Mouse (Mus musculus): ENCODE data around the gene Rara.
"Not testable (repeated sequence)": the region's sequence is repeated elsewhere in the genome, so short reads cannot be mapped to it uniquely, and the experiment has no call there.

The Rara gene

DNA sequence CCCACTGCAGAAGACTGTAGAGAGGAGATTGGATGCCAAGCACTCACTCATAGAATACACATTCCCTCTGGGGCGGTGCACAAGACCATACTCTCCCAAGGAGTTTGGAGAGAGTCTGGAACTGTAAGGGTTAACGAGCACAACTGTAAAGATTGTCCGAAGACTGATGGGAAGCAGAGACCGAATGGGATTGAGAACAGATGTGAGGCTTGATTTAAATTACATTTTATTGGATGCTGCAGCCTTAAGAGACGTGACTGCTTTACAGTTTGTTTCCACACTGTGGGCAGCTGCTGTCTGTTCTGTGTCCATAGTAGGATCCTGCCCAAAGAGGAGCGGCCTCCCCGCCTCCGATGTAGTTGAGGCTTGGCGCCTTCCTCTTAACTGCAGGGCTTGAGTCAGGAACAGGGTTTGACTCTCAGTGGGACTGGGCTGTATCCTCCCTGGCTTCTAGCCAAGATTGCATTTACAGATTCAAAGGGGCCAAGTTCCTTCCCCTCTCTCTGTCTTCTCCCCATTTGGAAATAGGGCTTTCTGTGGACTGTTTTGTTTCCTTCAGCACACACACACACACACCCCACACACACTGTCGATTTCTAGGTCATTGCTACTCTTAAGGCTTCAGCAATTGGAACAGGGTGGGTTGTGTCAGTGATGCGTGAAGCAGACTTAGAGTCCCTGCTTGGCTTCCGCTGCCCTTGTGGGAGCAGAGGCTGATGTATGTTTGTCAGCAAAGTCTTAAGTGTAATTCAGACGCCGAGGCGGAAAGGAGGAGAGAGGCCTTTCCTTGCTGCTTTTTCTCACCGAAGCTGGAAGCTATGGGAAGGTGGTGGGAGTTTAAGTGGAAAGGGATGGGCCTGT is 4.5 kb upstream of the Rara start:
- DNase-seq (ENCODE audit: low spot score in 2 of 2), result not testable (repeated sequence)

DNA sequence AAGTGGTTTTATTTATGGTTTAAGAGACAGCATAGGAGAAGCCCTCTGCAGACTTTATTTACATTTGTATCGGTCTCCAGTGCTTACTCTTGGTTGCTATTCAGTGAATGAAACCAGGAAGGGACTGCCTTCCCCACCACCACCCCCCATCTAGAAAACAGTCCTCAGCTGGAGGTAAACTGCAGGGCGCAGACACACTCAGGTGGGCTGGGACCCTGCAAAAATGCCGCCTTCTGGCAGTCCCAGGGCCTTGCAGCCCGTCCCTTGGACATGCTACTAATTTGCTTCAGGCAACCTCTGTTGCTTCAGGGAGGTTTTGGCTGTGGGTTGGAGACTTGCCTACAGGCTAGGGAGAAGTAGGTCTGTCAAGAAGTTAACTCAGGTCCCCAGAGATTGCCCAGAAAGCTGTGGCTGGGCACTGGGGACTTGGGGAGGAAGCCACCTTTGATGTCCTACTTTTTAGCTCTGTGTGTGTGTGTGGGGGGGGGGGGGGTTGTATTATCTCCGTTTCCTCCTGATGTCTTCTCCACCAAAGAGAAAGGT is 2.9 kb upstream of the Rara start:
- peak in 1 of 2 experiments; percentile 65 for DNase-seq (ENCODE audit: low spot score in 2 of 2)

DNA sequence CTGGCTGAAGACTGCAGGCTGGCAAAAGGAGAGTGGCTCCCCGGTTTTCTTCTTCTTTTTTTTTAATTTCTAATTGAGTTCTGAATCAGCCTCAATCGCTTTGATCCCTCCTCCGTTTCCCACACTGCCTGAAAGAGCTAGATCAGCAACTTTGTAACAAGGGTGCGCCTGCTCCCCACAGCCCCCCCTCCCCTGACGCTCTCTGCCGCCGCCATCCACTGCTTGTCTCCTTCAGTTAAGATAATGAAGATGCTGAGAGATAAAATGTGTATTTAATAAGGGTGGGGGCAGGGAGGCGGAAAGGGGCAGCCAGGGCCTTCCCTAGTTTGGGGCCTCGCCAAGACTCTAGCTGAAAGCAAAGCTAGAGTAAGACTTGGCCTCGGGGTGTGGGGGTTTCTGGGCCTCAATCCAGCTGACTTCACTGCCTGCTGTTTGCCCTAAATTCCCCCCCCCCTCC is 2.3 kb upstream of the Rara start:
- peak in 1 of 2 experiments; percentile 60 for DNase-seq (ENCODE audit: low spot score in 2 of 2)

DNA sequence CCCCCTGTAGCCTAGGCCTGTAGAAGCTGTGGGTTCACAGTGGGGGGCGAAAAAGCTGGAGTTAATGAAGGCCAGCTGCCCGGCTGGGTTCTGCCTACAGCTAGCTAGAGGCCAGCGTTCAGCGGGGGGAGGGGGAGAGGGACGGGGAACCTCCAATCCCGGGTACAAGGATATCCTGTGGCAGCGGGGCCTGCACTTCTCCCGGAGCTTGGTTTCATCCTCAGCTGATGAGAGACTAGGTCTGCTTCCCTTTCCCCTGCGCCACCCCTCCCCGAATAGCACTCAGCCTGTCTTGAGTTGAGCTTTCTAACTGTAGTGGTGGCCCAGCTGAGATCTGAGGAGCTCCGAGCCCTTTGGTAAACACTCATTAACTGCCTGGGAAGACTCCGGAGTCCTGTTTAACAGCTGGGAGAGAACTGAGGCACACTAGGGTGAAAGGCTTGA is 1.7 kb upstream of the Rara start:
- DNase-seq (ENCODE audit: low spot score in 2 of 2), result peak in 1 of 2 experiments; percentile 68

DNA sequence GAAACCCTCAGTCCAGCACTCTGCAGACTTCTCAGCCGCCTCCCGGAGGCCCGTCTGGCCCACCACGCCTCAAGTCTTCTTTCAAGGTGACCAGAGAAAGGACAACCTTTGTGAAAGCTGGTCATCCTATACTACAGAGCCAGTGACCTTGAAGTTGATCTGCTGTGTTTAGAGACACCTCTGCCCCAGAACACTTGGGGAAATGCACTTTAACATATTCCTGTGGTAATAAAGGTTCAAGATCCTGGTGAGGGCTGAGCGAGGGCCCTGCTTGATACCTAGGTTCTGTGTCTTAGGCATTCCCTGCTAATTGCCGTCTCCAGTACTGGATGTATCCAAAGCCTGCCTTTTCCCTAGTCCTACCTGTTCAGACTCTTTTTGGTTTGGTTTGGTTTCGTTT is 1.1 kb upstream of the Rara start:
- DNase-seq (ENCODE audit: low spot score in 2 of 2), result no peak

DNA sequence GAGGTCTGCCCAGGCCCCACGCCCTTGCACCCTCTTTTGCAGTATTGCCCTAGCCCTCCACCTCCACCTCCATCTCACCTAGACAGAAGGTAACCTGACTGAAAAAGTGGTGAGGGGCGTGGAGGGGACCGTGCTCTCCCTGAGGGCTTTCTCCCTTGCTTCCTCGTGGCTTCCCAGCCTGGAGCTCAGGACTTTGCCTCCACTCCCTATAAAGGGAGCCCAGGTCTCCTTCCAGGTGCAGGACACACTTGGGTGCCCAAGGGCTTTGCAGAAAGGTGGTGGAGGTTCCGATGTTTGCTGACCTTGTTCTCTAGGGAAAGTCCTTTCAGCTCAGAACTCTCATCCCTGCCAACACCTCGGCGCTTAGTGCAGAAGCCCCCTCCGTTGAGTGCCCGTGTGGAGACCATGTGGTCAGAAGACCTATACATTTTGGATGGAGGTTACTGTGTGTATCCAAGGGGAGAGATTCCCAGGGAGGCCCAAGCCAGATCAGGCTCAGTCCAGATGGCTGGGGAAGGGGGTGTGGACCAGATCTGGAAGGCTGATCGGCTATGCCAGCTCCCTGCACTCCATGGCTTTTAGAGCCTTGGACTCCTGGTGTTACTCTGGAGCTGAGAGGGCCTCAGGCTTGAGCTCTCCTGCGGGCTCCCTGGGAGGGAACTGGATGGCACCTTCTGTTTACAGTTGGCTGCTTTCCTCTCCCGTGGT is 722 bp downstream of the Rara start:
- peak in 1 of 2 experiments; percentile 60 for DNase-seq (ENCODE audit: low spot score in 2 of 2)

DNA sequence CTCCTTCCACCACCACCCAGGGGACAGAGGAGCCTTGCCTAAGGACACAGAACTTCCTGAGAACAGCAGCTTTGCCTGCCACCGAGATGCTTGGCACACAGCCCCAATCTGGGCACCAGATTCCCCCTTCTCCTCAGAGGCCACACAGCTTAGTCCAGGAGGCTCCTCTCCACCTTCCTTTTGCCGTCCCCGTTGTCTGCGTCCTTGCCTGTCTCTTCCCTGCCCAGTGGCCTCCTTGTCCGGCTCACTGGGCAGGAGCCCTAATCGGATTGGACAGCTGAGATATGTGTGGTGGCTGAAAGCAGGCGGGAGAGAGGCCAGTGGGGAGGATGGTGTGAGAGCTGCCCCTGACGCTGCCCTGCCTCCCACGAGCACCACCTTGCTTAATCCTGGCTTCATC is 1.9 kb downstream of the Rara start:
- no peak for DNase-seq (ENCODE audit: low spot score in 2 of 2)

DNA sequence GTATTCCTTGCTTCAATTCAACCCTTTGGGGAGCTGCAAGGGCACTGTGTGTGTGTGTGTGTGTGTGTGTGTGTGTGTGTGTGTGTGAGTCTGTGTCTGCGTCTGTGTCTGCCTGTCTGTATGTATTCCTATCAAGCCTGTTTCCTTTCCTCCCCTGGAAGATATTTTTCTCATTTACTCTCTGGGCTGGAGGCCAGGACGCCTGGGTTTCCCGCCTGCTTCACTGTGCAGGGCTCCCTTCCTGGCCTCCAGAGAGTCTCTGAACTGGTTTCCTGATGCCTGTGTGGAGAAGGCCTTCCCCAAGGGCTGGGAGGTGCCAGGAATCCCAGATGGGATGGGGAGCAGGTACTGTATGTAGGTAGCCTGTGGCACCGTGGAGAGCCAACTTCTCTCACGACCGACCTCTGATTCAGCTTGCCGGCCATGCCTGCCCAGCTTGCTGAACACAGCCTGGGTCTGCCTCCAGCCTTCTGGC is 2.5 kb downstream of the Rara start:
- no peak for DNase-seq (ENCODE audit: low spot score in 2 of 2)

DNA sequence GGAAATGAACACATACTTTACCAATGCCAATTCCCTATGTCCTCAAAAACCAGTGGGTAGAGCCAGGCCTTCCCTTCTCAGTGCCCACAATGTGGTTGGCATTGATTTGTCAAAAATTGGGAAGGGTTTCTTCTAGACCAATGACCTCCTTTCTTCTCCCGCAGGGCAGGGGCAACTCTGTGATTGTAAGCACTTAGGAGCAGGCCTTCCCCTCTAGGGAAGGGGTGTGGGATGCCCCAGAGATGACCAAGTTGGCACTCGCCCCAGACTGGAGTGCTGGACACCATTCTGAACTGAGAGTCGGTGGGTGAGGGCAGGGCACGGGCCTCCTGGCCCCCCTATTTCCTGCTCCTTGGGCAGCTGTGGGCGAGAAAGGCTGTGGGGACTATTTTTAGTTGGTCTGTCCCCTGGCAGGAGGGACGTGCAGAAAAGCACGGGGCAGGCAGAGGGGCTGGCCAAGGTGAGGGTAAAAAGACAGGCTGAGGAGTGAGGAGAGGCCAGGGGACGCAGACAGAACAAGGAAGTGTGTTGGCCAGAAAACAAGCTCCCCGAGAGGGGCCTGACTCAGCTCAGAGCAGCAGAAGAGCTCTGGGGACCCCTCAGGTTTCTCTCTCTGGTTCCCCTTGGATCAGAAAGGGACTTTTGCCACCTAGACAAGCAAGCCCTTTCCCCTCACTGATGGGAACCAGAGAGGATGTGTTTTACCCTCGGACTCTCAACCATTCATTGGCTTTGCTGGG is 3.3 kb downstream of the Rara start:
- DNase-seq (ENCODE audit: low spot score in 2 of 2), result no peak

DNA sequence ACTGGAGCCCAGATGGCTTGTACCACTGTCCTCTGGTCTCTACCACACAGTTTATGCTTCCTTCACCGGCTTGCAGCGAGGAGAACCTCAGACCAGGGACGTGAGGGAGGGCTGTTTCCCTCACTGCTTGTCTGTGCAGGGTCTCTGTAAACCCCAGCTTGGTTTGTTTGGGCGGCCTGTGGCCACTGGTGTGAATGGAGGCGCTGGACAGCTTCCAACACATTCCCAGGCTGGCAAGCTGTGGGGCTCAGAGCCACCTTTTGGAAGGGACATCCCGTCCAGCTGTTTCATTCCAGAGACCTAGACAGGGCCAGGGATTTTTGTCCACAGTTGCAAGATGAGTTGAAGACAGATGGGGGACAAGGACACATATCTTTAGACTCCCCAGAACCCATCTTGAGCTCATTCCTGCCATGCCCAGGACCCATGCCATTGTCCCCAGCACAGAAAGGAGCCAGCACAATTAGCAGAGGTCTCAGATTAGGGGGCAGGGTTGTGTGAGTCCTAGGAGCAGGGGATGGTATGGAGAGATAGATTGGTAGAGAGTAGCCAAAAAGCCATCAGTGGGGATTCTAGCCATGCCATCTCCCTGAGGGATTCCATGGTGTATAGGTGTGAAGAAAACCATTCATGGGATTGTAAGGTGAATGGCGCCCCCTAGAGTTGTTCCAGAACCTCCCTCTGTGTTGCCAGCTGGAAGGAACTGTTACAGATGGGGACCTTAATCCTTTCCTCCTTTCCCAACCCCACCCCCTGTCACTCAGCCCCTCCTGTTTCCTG is 4.1 kb downstream of the Rara start:
- DNase-seq (ENCODE audit: low spot score in 2 of 2), result no peak

DNA sequence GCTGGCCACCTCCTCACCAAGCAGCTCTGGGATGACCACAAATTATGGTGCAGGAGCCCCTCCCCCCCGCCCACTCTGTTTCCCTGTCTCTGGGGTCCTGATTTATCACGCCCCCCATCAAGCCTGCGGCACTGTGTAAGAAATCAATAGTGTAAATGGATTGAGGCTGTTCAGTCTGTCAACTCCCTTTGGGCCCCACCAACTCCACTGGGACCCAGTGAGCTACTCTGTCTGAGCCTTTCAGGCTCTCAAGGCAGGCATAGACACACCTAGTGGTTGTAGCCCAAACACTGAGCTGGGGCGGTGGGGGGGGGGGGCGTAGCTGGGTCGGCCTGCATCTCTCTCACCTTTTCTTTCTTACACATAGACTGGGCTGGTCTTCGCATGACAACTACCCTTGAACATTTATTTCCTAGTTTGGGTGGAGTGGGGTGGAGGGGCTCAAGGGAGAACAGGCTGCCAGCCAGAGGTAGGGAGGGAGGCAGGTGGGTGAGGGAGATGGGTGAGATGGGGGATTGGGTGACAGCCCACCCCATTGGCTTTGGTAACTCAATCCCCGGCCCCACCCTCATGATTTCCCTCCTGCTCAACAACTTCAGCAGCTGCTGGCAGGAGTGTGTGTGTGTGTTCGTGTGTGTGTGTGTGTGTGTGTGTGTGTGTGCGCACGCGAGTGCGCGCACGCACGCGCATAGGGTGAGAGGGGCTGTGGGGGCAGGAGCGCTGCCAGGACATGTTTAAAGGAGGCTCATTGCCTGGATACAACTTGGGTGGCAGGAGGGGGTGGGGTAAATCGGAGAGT is 4.9 kb downstream of the Rara start:
- no peak for DNase-seq (ENCODE audit: low spot score in 2 of 2)

DNA sequence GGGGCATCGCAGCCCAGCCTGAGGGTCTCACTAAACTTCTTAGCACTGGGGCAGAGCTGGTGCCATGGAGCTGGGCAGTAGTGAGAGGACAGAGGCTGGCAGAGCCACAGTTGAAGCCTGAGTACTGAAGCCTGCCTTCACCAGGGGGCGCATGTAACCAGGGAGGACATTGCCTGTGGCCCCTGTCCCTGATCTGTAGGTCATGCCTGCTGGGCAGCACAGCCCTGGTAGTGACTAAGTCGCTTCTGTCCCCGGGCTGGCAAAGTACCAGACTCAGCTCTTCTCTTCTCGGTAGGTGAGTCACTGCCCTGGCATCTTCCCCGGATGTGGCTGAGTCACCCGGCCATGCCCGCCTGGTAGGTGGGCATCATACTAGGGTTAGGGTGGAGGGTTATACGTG is 5.5 kb downstream of the Rara start:
- peak; percentile 66 to 82 for DNase-seq (ENCODE audit: low spot score in 2 of 2)

DNA sequence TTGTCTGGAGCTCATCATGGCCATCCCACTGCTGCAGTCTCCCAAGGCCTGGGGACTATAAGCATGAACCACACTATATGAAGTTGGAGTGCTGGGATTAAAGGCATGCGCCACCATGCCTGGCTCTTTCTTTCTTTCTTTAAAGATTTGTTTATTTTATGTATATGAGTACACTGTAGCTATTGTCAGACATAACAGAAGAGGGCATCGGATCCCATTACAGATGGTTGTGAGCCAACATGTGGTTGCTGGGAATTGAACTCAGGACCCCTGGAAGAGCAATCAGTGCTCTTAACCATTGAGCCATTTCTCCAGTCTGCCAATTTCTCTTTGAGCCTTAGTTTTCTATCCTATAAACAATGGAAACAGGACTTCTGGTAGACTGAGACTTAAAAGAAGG is 6.2 kb downstream of the Rara start:
- not testable (repeated sequence) for DNase-seq (ENCODE audit: low spot score in 2 of 2)

DNA sequence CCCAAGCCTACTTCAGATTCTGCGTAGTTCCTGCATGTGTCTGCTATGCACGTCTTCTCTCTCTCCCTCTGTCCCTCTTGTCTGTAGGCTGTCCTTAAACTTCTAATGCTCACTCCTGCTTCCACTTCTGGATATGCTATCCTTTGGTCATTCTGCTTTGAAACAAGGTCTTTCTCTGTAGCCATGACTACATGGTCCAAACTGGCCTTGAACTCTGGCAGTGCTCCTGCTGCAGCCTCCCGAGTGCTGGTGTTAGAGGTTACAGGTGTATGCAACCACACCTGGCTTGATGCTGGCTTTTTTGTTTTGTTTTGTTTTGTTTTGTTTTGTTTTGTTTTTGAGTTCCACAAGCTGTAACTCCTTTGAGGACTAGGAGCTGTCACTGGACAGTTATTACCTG is 6.7 kb downstream of the Rara start:
- no peak for DNase-seq (ENCODE audit: low spot score in 2 of 2)

DNA sequence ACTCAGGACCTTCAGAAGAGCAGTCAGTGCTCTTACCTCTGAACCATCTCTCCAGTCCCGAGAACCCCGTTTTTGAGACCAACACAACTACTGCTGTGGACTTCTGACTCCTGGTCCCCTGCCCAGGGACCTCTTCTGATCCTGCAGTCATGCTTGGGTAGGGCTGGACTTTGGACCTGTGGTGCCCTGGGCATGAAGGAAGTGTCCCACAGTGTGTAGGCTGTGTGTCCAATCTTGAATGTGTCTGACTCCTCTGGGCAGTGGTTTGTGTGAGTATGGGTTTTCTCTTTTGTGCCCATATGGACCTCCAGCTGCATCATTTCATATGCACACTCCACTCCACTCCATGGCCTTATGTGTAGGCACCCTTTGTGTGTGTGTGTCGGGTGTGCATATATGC is 7.5 kb downstream of the Rara start:
- no peak for DNase-seq (ENCODE audit: low spot score in 2 of 2)

DNA sequence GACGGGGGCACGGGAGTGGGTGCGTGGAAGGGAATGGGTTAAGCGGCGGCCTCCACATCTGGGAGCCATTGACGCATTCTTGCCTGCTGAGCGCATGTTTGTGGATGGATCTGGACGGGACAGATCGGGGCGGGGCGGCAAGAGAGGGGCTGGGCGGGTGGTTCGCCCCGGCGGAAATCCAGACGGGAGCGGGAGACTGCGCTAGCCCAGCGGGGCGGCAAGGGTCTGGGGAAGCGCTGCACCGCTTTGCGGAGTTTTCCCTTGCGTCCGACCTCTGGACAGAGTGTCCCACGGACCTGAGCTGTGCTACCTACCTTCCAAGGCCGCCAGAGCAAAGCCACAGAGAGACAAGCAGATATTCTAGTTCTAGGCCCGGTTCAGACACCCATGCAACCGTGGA is 8.6 kb downstream of the Rara start:
- no peak for DNase-seq (ENCODE audit: low spot score in 2 of 2)

DNA sequence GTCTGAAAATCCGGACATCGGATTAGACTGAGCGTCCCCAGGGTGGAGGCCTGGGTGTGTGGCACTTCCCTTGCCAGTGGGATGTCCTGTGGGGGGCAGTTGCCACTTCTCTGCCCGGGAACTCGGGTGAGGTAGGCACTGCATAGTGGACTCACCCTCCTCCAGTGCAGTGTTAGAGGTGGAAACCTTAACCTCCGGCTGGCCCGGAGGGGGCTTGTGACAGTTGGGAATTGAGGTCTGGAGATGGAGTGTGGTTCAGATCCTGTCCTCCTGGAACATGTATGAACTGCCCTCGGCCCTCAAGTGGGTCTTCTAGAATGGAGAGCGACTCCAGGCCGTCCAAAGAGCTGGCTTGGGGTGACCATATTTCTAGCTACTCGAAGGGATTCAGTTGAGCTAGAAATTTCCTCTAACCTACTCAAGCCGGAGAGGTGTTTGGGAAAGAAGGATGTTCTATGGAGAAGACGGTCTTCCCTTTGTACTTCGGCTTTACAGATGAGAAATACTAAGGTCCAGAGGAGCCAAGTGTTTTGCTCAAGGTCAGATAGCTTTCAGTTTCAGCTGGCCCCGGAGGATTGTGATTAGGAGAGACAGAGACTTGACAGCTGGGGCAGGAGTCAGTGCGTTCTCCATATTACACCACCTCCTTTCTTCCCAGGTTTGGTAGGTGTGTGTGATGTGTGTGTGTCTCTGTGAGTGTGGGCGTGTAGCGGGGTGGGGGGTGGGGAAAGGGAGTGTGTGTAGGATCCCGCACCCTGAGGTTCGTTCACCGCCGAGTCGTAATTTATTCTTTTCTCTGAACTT is 9.2 kb downstream of the Rara start:
- DNase-seq (ENCODE audit: low spot score in 2 of 2), result no peak

DNA sequence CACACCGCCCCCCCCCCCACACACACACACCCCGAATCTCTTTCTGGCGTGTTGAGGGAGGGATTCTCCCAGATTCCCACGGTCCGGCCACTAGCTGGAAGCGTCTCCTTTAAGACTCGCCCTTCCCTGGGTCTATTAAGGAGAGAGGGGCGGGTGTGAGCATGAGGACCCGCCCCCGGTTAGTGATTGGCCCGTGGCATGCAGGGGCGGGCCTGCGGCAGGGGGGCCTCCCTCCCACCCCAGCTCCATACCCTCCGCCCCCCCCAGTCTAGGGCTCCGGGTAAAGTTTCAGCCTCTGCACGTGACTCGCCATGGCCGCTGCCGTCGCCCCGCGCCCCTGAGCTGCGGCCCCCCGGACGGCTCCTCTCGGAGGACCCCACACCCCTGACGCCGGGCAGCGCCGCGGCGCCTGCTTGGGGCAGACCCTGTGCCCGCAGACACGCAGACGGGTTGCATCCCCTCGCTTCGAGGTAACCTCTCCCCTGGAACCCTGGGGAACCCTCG is 9.8 kb downstream of the Rara start:
- DNase-seq (ENCODE audit: low spot score in 2 of 2), result peak; percentile 77 to 84
